16 mouse cellular contexts compared by ENCODE assay signal in the genomic region with DNA sequence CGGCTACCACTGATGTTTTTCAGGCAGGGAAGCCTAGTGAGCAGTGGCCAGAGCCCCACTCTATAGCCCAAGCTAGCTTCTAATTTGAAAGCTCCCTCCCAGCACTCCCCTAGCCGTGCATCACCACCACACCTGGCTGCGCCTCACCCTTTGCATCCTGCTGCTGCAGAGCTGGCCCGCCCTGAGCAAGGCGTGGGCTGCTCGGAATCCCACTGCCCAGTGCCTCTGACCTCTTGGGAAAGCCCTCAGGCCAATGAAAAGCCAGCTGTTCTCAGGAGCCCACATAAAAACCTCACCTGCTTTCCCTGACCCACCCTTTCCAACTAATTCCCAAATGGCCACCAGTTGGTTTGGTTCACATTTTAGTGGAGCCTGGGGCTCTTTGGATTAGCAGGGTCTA. TPM values are rescaled to one million over a fixed set of nuclear protein-coding genes. Genes with fewer than 3 reads are reported as not detected.
"Had no signal": no experiment of that assay in that cellular context is flagged by ENCODE, and none has a peak within 500 bp of the region (broad histone marks: within the 10 kb centered on the region; RNA-seq: fewer than 3 reads in every experiment).

No protein-coding gene starts in this region.

- H3K4me2 ChIP-seq: neural tube, embryonic 13.5 days; neural tube, embryonic 15.5 days; stomach, embryonic 15.5 days had no signal

- H3K27me3 ChIP-seq: neural tube, embryonic 13.5 days; neural tube, embryonic 15.5 days; stomach, embryonic 15.5 days had no signal

- H3K4me3 ChIP-seq: neural tube, embryonic 13.5 days; neural tube, embryonic 15.5 days; stomach, embryonic 15.5 days had no signal

- DNase-seq: retina, postnatal 1 day; right cerebral cortex, adult 18-20 months; right cerebral cortex, postnatal 14 days; right cerebral cortex, postnatal 25 days; right cerebral cortex, postnatal 4 days; spleen, adult 18-20 months; thymus, adult 18-20 months; thymus, adult 2 months; thymus, postnatal 14 days; thymus, postnatal 25 days; thymus, postnatal 36 days; thymus, postnatal 4 days had no signal

- H3K36me3 ChIP-seq: neural tube, embryonic 13.5 days; neural tube, embryonic 15.5 days; stomach, embryonic 15.5 days had no signal

RNA-seq across cellular contexts. Expression of gene Slc7a10, which starts 22.1 kb away (rescaled TPM):
- total RNA-seq: neutrophil, adult 5-6 weeks had no signal

RNA-seq across cellular contexts. Expression of gene Lrp3, which starts 51.2 kb away (rescaled TPM):
- total RNA-seq: neutrophil, adult 5-6 weeks had no signal
